Mouse (Mus musculus) hindbrain, embryonic 15.5 days (tissue): ENCODE measurements around the gene Gli3. TPM values are rescaled to one million over a fixed set of nuclear protein-coding genes. Genes with fewer than 3 reads are reported as not detected.
A peak's percentile ranks its signal among the peaks of the same experiment; 100 is the strongest.

Experiments
- ATAC-seq: fragments of 200-750 bp; cut with Nextera tagmentation; 2 replicates; pipeline ENCODE4 v1.8.0; 2017; ENCODE audit warnings: low read depth, moderate number of reproducible peaks, moderate TSS enrichment; ENCODE audit not compliant: low FRiP score
- H3K27ac ChIP-seq: fragments of 300-500 bp; sonication (generic); replicated peaks from 2 replicates; pipeline ENCODE4 v1.5.1; 2015; ENCODE audit warnings: mild to moderate bottlenecking, inconsistent platforms
- H3K27me3 ChIP-seq: fragments of 300-500 bp; sonication (generic); 2 replicates; pipeline ENCODE4 v1.6.1; 2015; ENCODE audit warnings: control low read depth, inconsistent platforms
- H3K36me3 ChIP-seq: fragments of 300-500 bp; sonication (generic); 2 replicates; pipeline ENCODE4 v1.6.1; 2015; ENCODE audit warnings: control low read depth, inconsistent platforms
- H3K4me1 ChIP-seq: fragments of 300-500 bp; sonication (generic); replicated peaks from 2 replicates; pipeline ENCODE4 v1.6.1; 2015; ENCODE audit warnings: control low read depth, inconsistent platforms
- H3K4me2 ChIP-seq: fragments of 300-500 bp; sonication (generic); 2 replicates; pipeline ENCODE4 v1.6.1; 2015; ENCODE audit warnings: moderate library complexity, mild to moderate bottlenecking, inconsistent platforms
- H3K4me3 ChIP-seq: fragments of 300-500 bp; sonication (generic); 2 replicates; pipeline ENCODE4 v1.5.1; 2015; ENCODE audit warnings: mild to moderate bottlenecking, inconsistent platforms
- H3K9ac ChIP-seq: fragments of 300-500 bp; sonication (generic); 2 replicates; pipeline ENCODE4 v1.6.1; 2015; ENCODE audit warnings: inconsistent platforms
- H3K9me3 ChIP-seq: fragments of 300-500 bp; sonication (generic); 2 replicates; pipeline ENCODE4 v1.6.1; 2016; ENCODE audit warnings: control low read depth, inconsistent platforms
- WGBS: fragments of 180-500 bp; shearing (Covaris S2); methylation state at CpG from one replicate; pipeline ENCODE4 v1.1.7; 2015; 5-methylcytosine and 5-hydroxymethylcytosine counted together
- polyA plus RNA-seq: library from polyadenylated mRNA; unstranded; fragments of >200 nt; fragmentation: Nextera tagmentation; extraction: Ambion mirVana; gene quantifications from 2 replicates; pipeline ENCODE4 v1.2.1, GENCODE M21; 2015

The Gli3 gene
- polyA plus RNA-seq, 1 experiment from 2014 or later, result 5.4 TPM

- H3K27me3 ChIP-seq, result no peaks in the 10 kb centered on the region
- H3K4me1 ChIP-seq, result peaks cover 6% of the 10 kb centered on the region; the same call in 1 of the 2 replicates
- H3K36me3 ChIP-seq, result no peaks in the 10 kb centered on the region
- H3K9me3 ChIP-seq, result no peaks in the 10 kb centered on the region
- no peak overlapping the region for H3K4me2 ChIP-seq
- no peak overlapping the region for H3K4me3 ChIP-seq
- WGBS, result 30% methylated on average over 4 of the region's 4 CpGs
- no peak overlapping the region for H3K9ac ChIP-seq
- H3K27ac ChIP-seq, result no peak overlapping the region
- no peak for ATAC-seq
These were observed 251.3 kb downstream of the Gli3 start for GRCm38 (mm10) chr13:15714331-15714725.

GRCm38 (mm10) chr13:15714726-15715437 is 251.8 kb downstream of the Gli3 start:
- Histone ChIP-seq H3K27me3 (no peaks in the 10 kb centered on the region), H3K9ac (no peak overlapping the region), H3K4me2 (no peak overlapping the region), H3K4me1 (peaks cover 6% of the 10 kb centered on the region; the same call in 1 of the 2 replicates), H3K9me3 (no peaks in the 10 kb centered on the region), H3K27ac (no peak overlapping the region), H3K4me3 (no peak overlapping the region), H3K36me3 (no peaks in the 10 kb centered on the region)
- WGBS, result 20% methylated on average over 8 of the region's 8 CpGs
- peak; percentile 86 for ATAC-seq

GRCm38 (mm10) chr13:15721446-15721845 is 258.4 kb downstream of the Gli3 start:
- H3K4me1 ChIP-seq, result no peaks in the 10 kb centered on the region
- no peak overlapping the region for H3K9ac ChIP-seq
- no peak overlapping the region for H3K4me3 ChIP-seq
- H3K4me2 ChIP-seq, result no peak overlapping the region
- H3K27ac ChIP-seq, result no peak overlapping the region
- no peak for ATAC-seq
- no peaks in the 10 kb centered on the region for H3K36me3 ChIP-seq
- 93% methylated on average over 1 of the region's 1 CpGs for WGBS
- no peaks in the 10 kb centered on the region for H3K27me3 ChIP-seq
- no peaks in the 10 kb centered on the region for H3K9me3 ChIP-seq

- Histone ChIP-seq H3K9me3 (no peaks in the 10 kb centered on the region), H3K36me3 (no peaks in the 10 kb centered on the region), H3K4me3 (no peak overlapping the region), H3K4me2 (no peak overlapping the region), H3K9ac (no peak overlapping the region), H3K27me3 (no peaks in the 10 kb centered on the region), H3K27ac (no peak overlapping the region), H3K4me1 (no peaks in the 10 kb centered on the region)
- WGBS, result 100% methylated on average over 1 of the region's 1 CpGs
- no peak for ATAC-seq
These were observed 259.8 kb downstream of the Gli3 start for GRCm38 (mm10) chr13:15722766-15723379.

- ATAC-seq, result no peak
- 98% methylated on average over 10 of the region's 10 CpGs for WGBS
- Histone ChIP-seq H3K9me3 (no peaks in the 10 kb centered on the region), H3K4me1 (no peaks in the 10 kb centered on the region), H3K4me3 (no peak overlapping the region), H3K27me3 (no peaks in the 10 kb centered on the region), H3K4me2 (no peak overlapping the region), H3K9ac (no peak overlapping the region), H3K27ac (no peak overlapping the region), H3K36me3 (no peaks in the 10 kb centered on the region)
These were observed 261.7 kb downstream of the Gli3 start for GRCm38 (mm10) chr13:15724723-15725122.

- H3K27me3 ChIP-seq, result no peaks in the 10 kb centered on the region
- ATAC-seq, result peak; percentile 96
- H3K4me1 ChIP-seq, result peaks cover 5% of the 10 kb centered on the region
- 46% methylated on average over 1 of the region's 1 CpGs for WGBS
- H3K9me3 ChIP-seq, result no peaks in the 10 kb centered on the region
- no peak overlapping the region for H3K4me2 ChIP-seq
- no peak overlapping the region for H3K4me3 ChIP-seq
- H3K36me3 ChIP-seq, result no peaks in the 10 kb centered on the region
- H3K9ac ChIP-seq, result no peak overlapping the region
- no peak overlapping the region for H3K27ac ChIP-seq
These were observed 278.7 kb downstream of the Gli3 start for GRCm38 (mm10) chr13:15741771-15742170.

- 93% methylated on average over 3 of the region's 3 CpGs for WGBS
These were observed 279.3 kb downstream of the Gli3 start for GRCm38 (mm10) chr13:15742308-15742707.

GRCm38 (mm10) chr13:15742777-15743176 is 279.7 kb downstream of the Gli3 start:
- Histone ChIP-seq H3K36me3 (no peaks in the 10 kb centered on the region), H3K4me2 (no peak overlapping the region), H3K9me3 (no peaks in the 10 kb centered on the region), H3K4me3 (no peak overlapping the region), H3K9ac (no peak overlapping the region), H3K27ac (no peak overlapping the region), H3K4me1 (peaks cover 5% of the 10 kb centered on the region), H3K27me3 (no peaks in the 10 kb centered on the region)
- ATAC-seq, result no peak
- whole genome bisulfite sequencing, result 75% methylated on average over 4 of the region's 4 CpGs

More at GRCm38 (mm10) chr13:15742308-15742707, 279.3 kb downstream of the Gli3 start:
- Histone ChIP-seq H3K9ac (no peak overlapping the region), H3K4me3 (no peak overlapping the region), H3K36me3 (no peaks in the 10 kb centered on the region), H3K9me3 (no peaks in the 10 kb centered on the region), H3K27ac (no peak overlapping the region), H3K27me3 (no peaks in the 10 kb centered on the region), H3K4me2 (no peak overlapping the region), H3K4me1 (peaks cover 5% of the 10 kb centered on the region)
- peak; percentile 30; the same call in 1 of the 2 replicates for ATAC-seq

- peak overlapping the region; percentile 84 for H3K27ac ChIP-seq
- peak overlapping the region; percentile 41 for H3K4me3 ChIP-seq
- ATAC-seq, result peak; percentile 92
- peak overlapping the region; percentile 49 for H3K9ac ChIP-seq
- no peaks in the 10 kb centered on the region for H3K27me3 ChIP-seq
- H3K4me2 ChIP-seq, result peak overlapping the region; percentile 64
- H3K9me3 ChIP-seq, result no peaks in the 10 kb centered on the region
- H3K4me1 ChIP-seq, result peaks cover 15% of the 10 kb centered on the region
- no peaks in the 10 kb centered on the region for H3K36me3 ChIP-seq
- WGBS, result 4% methylated on average over 38 of the region's 38 CpGs
These were observed 296.0 kb downstream of the Gli3 start for GRCm38 (mm10) chr13:15758835-15759632.

GRCm38 (mm10) chr13:15759633-15760441 is 296.8 kb downstream of the Gli3 start:
- peak overlapping the region; percentile 41 for H3K4me3 ChIP-seq
- peaks cover 15% of the 10 kb centered on the region for H3K4me1 ChIP-seq
- 9% methylated on average over 10 of the region's 10 CpGs for WGBS
- no peaks in the 10 kb centered on the region for H3K9me3 ChIP-seq
- no peaks in the 10 kb centered on the region for H3K27me3 ChIP-seq
- peak overlapping the region; percentile 64 for H3K4me2 ChIP-seq
- no peaks in the 10 kb centered on the region for H3K36me3 ChIP-seq
- peak overlapping the region; percentile 84 for H3K27ac ChIP-seq
- ATAC-seq, result peak; percentile 49
- peak overlapping the region; percentile 49; the same call in 1 of the 2 replicates for H3K9ac ChIP-seq

- Histone ChIP-seq H3K4me1 (peaks cover 15% of the 10 kb centered on the region), H3K36me3 (no peaks in the 10 kb centered on the region), H3K4me3 (no peak overlapping the region), H3K9ac (no peak overlapping the region), H3K9me3 (no peaks in the 10 kb centered on the region), H3K27ac (no peak overlapping the region), H3K27me3 (no peaks in the 10 kb centered on the region), H3K4me2 (no peak overlapping the region)
- no peak for ATAC-seq
- WGBS, result 90% methylated on average over 4 of the region's 4 CpGs
These were observed 299.3 kb downstream of the Gli3 start for GRCm38 (mm10) chr13:15762291-15762690.
